Mouse (Mus musculus): ENCODE results near the gene Magix.

Gene Magix

GRCm38 (mm10) chrX:7673578-7674281 lies 7.3 kb downstream of the Magix start:
- DNase-seq = no peak

GRCm38 (mm10) chrX:7672739-7673138 lies 8.3 kb downstream of the Magix start:
- DNase-seq = no peak

DNA sequence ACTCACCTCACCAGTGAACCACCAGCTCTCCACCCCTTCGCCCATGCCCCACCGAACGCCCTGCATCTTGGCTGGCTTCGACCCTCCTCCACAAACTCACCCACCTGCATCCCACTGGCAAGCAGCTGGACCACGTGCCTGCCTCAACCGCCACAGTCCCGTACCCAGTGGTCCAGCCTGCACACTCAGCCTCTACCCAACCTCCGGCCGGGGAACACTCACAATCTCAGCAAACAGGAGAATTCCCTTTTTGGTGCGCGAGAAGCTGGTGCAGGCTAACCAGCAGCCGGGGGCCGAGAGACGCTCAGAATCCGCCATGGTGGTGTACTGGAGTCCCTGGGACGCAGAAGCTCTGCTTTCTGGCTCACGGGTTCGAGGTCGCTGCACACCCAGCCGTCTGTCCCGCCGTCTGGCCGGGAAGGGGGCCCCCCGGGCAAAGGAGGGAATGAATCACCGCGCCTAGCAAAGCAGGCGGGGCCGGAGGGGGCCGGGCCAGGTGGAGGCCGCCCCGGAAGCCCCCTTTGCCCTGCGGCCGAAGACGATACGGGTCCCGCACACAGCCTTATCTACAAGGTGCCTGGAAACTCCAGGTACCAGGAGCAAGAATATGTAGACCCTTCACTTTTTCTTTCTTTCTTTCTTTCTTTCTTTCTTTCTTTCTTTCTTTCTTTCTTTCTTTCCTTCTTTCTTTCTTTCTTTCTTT lies 10.0 kb downstream of the Magix start, which contains the start of gene Plp2:
Plp2 (minus strand) TSS at position 470 of the 703 bp plus-strand sequence.
- DNase-seq = peak; percentile 96

DNA sequence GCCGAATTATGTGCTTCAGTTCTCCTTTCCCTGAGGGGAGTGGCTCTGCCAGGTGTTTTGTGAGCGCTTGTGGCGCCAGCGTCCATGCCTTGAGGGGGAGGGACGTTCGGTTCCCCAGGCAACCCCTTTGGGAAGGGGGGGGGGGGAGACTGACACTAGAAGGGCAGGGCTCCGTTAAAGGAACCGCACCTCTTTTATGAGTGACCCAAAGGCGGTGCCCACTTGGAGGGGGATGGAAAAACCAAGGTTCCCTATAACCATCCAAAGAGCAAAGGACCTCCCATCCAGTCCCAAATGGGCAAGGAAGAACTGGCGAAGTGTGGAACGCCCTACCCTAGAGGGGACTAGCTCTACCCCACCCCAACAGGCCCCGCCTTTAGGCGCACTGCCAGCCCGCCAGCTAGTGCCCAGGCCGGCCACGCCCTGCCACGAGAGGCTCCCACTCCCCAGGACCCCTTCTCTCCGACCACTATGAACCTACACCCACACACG lies 10.6 kb downstream of the Magix start:
- peak; percentile 99 for DNase-seq

- peak; percentile 84 for DNase-seq
Observed at GRCm38 (mm10) chrX:7665739-7666502, 15.1 kb downstream of the Magix start.

GRCm38 (mm10) chrX:7664791-7665190 lies 16.3 kb downstream of the Magix start:
- DNase-seq = peak; percentile 97

GRCm38 (mm10) chrX:7662936-7663335 lies 18.1 kb downstream of the Magix start:
- peak; percentile 95 for DNase-seq

DNA sequence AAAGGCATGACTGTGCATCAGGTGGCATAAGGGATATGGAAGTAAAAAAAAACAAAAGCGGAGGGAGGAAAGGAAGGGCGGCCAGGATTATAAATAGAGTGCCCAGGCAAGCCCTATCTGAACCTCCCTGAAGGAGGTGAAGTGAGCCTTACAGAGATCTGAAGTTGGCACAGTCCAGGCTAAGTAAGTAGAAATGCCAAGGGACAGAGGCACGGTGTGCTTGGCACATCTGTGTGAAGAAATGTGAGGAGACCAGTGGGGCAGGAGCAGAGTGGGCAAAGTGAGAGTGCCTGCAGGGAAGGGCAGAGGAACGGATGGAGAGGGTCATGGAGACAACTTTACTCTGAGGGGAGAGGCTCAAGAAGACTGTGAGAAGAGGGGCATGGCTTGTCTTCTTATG lies 20.0 kb downstream of the Magix start:
- DNase-seq = peak; percentile 91

DNA sequence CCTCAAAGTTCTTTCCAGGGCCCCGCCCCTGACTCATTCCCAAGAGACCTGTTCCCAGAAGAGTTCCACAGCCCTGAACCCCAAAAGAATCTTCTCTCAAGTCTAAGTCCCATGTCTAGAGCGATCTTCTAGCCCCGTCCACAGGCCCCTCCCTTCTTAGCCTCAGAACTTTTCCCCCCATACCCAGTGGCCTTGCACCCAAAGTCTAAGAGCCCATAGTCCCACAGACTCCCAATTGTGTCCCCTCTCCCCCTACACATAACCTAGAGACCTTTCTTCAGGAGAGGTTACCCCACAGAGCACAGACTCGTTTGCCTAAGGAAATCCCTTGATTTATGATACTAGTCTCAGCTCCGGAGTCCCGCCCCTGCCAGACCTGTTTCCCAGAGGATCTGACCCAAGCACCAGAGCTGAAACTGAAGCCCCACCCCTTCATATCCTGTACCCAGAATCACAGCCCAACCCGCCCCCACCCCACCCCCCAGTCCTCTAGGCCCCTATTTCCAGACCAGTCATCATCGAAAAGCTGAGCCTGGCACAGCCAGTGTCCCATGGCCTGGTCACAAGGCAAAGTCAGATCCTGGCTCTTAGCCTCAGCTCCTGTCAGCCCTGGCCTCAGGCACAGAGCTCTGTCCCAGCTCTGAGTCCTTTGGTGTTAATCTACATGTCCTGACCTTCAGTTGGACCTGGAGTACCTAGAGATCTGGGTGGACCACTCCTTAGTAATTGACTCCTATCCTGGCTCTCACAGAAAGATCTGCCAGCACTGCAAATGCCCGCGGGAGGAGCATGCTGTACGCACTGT lies 22.1 kb downstream of the Magix start:
- peak; percentile 98 for DNase-seq

- DNase-seq = peak; percentile 98
Observed at GRCm38 (mm10) chrX:7658031-7658784, 22.8 kb downstream of the Magix start.

- DNase-seq = peak; percentile 98
Observed at GRCm38 (mm10) chrX:7657221-7657639, 23.8 kb downstream of the Magix start, which contains the start of gene Prickle3. TSS of gene Prickle3 (plus strand) at chrX:7657260.

DNA sequence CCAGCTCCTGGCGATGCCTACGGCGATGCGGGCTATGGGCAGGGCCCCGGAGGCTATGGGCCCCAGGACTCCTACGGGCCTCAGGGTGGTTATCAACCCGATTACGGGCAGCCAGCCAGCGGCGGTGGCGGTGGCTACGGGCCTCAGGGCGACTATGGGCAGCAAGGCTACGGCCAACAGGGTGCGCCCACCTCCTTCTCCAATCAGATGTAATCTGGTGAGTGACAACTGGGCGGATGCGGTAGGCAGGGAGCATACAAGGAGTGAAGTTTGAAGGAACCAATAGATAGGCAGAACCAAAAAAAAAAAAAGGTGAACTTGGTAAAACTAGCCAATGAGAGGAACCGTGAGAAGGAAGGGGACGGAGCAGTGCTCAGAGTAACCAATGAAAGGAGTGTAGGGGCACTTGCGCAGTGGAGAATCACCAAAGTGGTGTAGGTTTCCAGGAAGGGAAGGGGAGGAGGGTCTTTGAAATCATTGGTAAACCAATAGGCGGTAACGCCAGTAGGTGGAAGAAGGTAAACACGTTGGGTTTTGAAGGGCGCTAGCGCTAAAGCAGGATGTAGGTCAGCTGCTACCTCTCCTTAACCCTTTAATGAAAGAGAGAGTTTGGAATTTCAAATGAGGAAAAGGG lies 32.3 kb downstream of the Magix start:
- peak; percentile 100 for DNase-seq

- DNase-seq = peak; percentile 95
Observed at GRCm38 (mm10) chrX:7645349-7645748, 35.7 kb downstream of the Magix start.

- no peak for DNase-seq
Observed at GRCm38 (mm10) chrX:7640785-7641184, 40.3 kb downstream of the Magix start.

GRCm38 (mm10) chrX:7639536-7640325 lies 41.3 kb downstream of the Magix start:
- peak; percentile 84 for DNase-seq

DNA sequence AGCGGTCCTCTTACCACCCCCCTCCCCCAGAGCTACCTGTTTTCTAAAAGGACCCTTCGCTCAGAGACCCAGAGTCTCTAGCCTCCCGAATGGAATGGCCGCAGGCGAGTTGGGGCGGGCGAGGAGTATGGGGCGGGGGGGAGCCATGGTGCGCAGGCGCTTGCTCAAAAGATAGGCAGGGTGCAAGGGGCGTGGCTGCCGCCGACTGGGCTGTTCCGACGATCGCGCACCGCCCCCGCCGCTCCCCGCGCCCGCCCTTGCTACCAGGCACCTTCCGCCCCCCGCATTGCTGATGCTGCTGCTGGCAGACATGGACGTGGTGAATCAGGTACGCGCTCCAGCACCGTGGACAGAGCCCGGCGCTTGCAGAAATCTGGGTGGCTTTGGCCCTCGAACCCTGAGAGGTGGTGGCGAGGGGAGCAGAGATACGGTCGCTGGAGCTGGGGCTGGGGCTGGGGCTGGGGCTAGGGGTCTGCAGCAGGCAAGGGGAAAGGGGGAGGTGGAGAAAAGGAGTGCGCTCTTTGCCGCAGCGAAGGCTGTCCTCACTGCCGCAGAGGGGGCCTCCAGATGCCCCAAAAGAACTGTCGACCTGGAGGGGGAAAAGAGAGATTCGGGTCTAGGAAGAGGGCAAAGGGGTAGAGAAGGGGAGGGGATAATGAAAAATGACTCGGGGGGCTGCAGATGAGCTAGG lies 42.5 kb downstream of the Magix start, which contains the start of gene Syp:
Syp (plus strand) TSS at position 71 of the 691 bp plus-strand sequence.
- peak; percentile 97 for DNase-seq

DNA sequence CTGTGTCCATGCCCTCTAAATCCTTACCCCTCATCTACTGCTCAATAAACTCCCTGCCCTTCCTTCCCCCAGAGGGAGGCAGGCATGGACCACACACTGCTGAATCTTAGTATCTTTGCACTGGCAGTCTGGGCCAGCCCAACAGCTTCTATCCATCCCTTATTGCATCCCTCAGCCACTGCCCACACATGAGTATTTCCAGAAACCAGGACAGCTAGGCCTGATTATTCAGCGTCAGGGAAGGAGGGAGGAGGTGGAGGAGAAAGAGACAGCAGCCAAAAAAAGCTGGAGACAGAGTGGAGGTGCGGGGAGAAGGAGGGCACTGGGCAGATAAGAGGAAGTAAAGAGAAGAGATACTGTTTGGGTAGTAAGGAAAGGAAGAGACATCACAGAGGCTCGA lies 46.0 kb downstream of the Magix start:
- DNase-seq = no peak

- DNase-seq = no peak
Observed at GRCm38 (mm10) chrX:7632560-7632959, 48.5 kb downstream of the Magix start.

All from heart, adult 11 months (tissue).